Mouse (Mus musculus) forebrain, postnatal 0 days (tissue): ENCODE results near the gene Ppl. TPM values are rescaled to one million over a fixed set of nuclear protein-coding genes. Genes with fewer than 3 reads are reported as not detected.

ENCODE experiments used
- ATAC-seq: fragments of 200-750 bp; cut with Nextera tagmentation; 2 replicates; pipeline ENCODE4 v1.8.0; 2017; ENCODE audit warnings: mild to moderate bottlenecking, moderate library complexity
- DNase-seq: peaks from one replicate; pipeline ENCODE4 v3.0.0-alpha.2; 2015
- H3K27ac ChIP-seq: fragments of 300-500 bp; sonication (generic); 2 replicates; pipeline ENCODE4 v1.5.1; 2014; ENCODE audit warnings: low read depth, mild to moderate bottlenecking, antibody characterized with exemption, low read length, moderate library complexity, mixed read lengths
- H3K27me3 ChIP-seq: fragments of 300-500 bp; sonication (generic); 2 replicates; pipeline ENCODE4 v1.6.1; 2014; ENCODE audit warnings: mild to moderate bottlenecking, low read length, mixed read lengths; ENCODE audit not compliant: insufficient read depth
- H3K36me3 ChIP-seq: fragments of 300-500 bp; sonication (generic); 2 replicates; pipeline ENCODE4 v1.6.1; 2014; ENCODE audit warnings: mild to moderate bottlenecking, moderate library complexity; ENCODE audit not compliant: insufficient read depth
- H3K4me1 ChIP-seq: fragments of 300-500 bp; sonication (generic); 2 replicates; pipeline ENCODE4 v1.6.1; 2014; ENCODE audit warnings: antibody characterized with exemption; ENCODE audit not compliant: insufficient read depth
- H3K4me2 ChIP-seq: fragments of 300-500 bp; sonication (generic); 2 replicates; pipeline ENCODE4 v1.6.1; 2014; ENCODE audit warnings: low read depth, mild to moderate bottlenecking, moderate library complexity
- H3K4me3 ChIP-seq: fragments of 300-500 bp; sonication (generic); 2 replicates; pipeline ENCODE4 v1.5.1; 2014; ENCODE audit warnings: low read depth, low read length, mixed read lengths
- H3K9ac ChIP-seq: fragments of 300-500 bp; sonication (generic); 2 replicates; pipeline ENCODE4 v1.6.1; 2014; ENCODE audit warnings: mild to moderate bottlenecking
- H3K9me3 ChIP-seq: fragments of 300-500 bp; sonication (generic); 2 replicates; pipeline ENCODE4 v1.6.1; 2016; ENCODE audit warnings: low read length
- CTCF ChIP-seq: sonication (generic); IDR thresholded peaks from 2 replicates; pipeline ENCODE4 v1.5.1; 2016; ENCODE audit warnings: antibody characterized with exemption, control low read depth, low read depth
- WGBS: fragments of 180-500 bp; shearing (Covaris S2); extraction: QIAGEN DNeasy Blood & Tissue Kit; methylation state at CpG from one replicate; pipeline ENCODE4 v1.1.7; 2014; 5-methylcytosine and 5-hydroxymethylcytosine counted together
- polyA plus RNA-seq: library from polyadenylated mRNA; unstranded; fragments of >200 nt; fragmentation: Nextera tagmentation; extraction: Ambion mirVana; gene quantifications from 2 replicates; pipeline ENCODE4 v1.2.1, GENCODE M21; 2015
- total RNA-seq: library from RNA; depleted of rRNA; stranded (reverse); fragments of >200 nt; gene quantifications from 2 replicates; pipeline ENCODE4 v1.2.3, GENCODE M21; 2014

Gene Ppl
- total and polyA plus RNA-seq, 2 experiments from 2014 or later = 0.07 to 0.10 TPM

GRCm38 (mm10) chr16:5137006-5137540 lies 4.9 kb upstream of the Ppl start:
- WGBS = 79% methylated on average over 12 of the region's 12 CpGs

DNA sequence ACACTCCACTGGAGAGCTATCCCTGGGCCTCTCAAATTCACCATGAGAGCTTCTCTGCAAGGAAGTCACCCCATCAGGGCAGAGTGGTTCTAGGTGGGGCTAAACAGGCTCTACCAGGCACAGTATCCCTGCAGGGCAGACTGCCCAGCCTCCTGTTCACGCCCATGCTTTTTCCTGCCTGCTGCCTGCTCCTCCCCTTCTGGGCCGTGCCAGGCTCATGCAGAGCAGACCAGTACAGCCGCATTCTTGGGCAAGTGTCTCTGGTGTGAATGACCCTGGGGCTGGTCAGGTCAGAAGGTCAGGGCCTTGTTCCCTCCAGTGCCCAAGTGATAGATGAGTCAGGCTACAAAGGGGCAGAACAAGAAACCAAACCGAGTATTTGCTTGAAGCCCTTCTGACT lies 4.3 kb upstream of the Ppl start:
- Histone ChIP-seq H3K9ac (no peak overlapping the region), H3K4me2 (no peak overlapping the region), H3K9me3 (no peaks in the 10 kb centered on the region), H3K36me3 (no peaks in the 10 kb centered on the region), H3K4me3 (no peak overlapping the region), H3K27ac (no peak overlapping the region), H3K27me3 (peaks cover 20% of the 10 kb centered on the region), H3K4me1 (no peaks in the 10 kb centered on the region)
- TF ChIP-seq CTCF = no peak
- ATAC-seq = no peak
- WGBS = 39% methylated on average over 4 of the region's 4 CpGs
- no peak for DNase-seq

More at GRCm38 (mm10) chr16:5137006-5137540, 4.9 kb upstream of the Ppl start:
- DNase-seq (no peak), ATAC-seq (no peak)
- no peak overlapping the region for H3K27ac ChIP-seq
- H3K9me3 ChIP-seq = no peaks in the 10 kb centered on the region
- no peaks in the 10 kb centered on the region for H3K36me3 ChIP-seq
- H3K27me3 ChIP-seq = peaks cover 14% of the 10 kb centered on the region
- H3K4me2 ChIP-seq = no peak overlapping the region
- no peaks in the 10 kb centered on the region for H3K4me1 ChIP-seq
- H3K4me3 ChIP-seq = no peak overlapping the region
- H3K9ac ChIP-seq = no peak overlapping the region
- TF ChIP-seq CTCF = no peak

DNA sequence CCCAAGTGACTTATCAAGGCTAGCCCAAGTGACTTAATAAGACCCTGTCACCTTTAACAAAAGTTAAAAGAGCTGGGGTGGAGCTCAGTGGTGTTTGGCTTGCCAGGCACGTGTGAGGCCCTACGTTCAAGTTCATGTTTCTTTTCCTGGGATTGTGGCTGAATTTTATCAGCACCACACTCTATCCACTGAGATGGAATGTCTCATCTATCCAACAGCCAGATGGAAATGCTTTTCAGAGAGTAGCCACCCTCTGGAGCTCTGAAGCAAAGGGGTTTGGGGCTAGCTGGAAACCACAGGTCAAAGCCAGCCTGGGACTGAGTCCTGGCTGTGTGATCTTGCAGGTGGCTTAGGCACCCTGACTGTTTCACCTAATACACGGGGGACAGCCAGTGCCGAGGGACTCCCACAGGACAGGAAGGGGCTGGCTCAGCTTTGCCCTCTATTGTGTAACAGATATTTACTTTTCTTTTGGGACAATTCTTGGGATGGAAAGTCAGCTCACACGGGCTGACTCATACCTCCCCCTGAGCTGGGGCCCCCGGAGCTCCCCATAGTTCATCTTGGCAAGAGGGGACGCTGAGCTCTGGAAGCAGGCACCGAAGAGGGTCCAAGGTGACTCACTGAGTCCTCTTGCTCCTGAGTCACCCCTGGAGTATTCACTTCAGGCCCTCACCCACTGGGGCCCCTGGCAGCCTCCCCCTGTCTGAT lies 3.5 kb upstream of the Ppl start:
- no peak for DNase-seq
- no peak for ATAC-seq
- no peak overlapping the region for H3K27ac ChIP-seq
- no peaks in the 10 kb centered on the region for H3K4me1 ChIP-seq
- 75% methylated on average over 8 of the region's 8 CpGs for WGBS
- H3K9me3 ChIP-seq = no peaks in the 10 kb centered on the region
- no peaks in the 10 kb centered on the region for H3K36me3 ChIP-seq
- no peak overlapping the region for H3K4me2 ChIP-seq
- H3K9ac ChIP-seq = no peak overlapping the region
- H3K27me3 ChIP-seq = peaks cover 28% of the 10 kb centered on the region
- TF ChIP-seq CTCF = no peak
- H3K4me3 ChIP-seq = no peak overlapping the region

DNA sequence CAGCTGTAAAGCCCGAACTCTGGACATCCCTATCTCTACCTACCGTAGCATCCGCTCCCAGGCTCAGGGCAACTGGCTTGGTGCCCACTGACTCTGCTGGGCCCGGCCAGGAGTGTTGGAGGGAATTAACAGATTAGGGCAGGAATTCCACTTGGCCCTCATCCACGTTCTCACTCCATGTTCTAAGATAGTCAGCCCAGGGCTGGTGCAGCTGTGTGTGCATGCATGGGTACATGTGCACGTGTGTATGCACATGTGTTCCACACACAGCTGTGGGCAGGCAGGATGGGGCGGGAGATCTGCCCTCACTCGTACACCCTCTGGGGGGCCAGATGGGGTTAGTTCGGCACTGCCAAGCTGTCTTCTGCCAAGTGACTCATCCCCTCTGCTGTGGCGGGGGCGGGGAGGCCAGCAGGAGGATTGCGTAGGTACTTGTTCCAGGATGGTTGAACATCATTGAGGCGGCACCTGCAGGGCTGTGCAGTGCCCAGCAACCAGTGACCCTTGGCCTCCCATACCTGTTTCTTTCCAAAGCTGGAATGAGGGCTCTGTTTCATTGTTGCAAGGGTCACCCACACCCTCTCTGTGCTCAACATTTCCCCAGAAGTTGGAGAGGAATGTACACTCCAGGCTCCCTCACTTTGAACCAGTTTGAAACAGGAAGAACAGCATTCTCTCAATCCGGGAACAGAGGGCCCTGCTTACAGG lies 2.6 kb upstream of the Ppl start:
- Histone ChIP-seq H3K27ac (no peak overlapping the region), H3K4me2 (no peak overlapping the region), H3K4me1 (no peaks in the 10 kb centered on the region), H3K27me3 (peaks cover 35% of the 10 kb centered on the region), H3K4me3 (no peak overlapping the region), H3K9me3 (no peaks in the 10 kb centered on the region), H3K36me3 (no peaks in the 10 kb centered on the region), H3K9ac (no peak overlapping the region)
- DNase-seq = no peak
- no peak for ATAC-seq
- TF ChIP-seq CTCF = no peak
- 75% methylated on average over 14 of the region's 14 CpGs for WGBS

DNA sequence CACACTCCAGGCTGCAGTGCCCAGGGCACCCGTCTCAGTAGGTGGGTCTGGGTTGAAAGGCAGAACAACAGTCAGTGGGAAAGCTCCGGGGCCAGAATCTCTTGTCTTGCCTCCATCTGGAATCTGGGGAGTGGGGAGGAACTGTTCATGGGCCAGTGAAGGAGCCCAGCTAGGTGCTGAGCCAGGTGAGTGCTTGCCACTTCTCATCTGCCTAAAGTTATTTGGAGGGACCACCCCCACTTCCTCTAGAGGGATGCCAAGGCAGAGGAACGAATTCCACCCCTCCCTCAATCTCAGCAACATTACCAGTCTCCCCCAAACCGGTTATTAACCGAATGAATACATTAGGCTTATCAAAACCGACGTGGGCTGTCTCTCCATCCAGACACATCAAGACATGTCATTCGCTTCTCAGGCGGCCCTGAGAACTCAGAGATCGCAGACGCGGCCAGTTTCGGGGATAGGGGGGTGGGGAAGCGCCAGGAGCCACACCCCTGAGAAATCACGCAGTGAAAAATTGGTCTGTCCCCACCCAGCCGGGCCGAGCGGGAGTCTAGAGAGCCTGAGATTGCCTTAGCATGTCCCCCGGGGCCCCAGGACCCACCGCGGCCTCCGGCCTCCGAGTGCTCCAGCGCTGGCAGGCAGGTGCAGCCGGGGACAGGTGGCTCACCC lies 834 bp downstream of the Ppl start:
- TF ChIP-seq CTCF = no peak
- H3K9me3 ChIP-seq = no peaks in the 10 kb centered on the region
- no peaks in the 10 kb centered on the region for H3K36me3 ChIP-seq
- H3K4me2 ChIP-seq = no peak overlapping the region
- 0 out of 2 replicates have a peak, but pooled peaks have one; percentile 14 for ATAC-seq
- no peak overlapping the region for H3K27ac ChIP-seq
- no peak overlapping the region for H3K9ac ChIP-seq
- H3K27me3 ChIP-seq = peaks cover 43% of the 10 kb centered on the region
- WGBS = 2% methylated on average over 25 of the region's 25 CpGs
- no peak overlapping the region for H3K4me3 ChIP-seq
- no peak for DNase-seq
- H3K4me1 ChIP-seq = no peaks in the 10 kb centered on the region

DNA sequence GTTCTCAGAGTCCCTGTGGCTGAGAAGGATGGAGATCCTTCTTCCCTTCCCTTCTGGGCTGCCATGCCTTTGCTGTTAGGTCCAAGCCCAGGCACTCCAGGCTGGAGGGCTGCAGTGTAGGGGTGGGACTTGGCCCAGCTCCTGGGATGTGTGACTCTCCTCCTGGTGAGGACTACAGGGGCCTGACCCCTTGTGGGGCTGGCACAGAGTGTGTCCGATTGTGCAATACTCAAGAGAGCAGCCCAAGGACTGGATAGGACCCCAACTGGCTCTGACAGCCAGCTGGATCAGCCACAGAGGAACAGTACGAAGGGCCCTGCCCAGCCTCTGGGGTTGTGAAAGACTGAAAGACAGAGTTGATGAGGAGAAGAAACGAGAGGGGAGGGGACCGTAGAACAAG lies 1.5 kb downstream of the Ppl start:
- DNase-seq (no peak), ATAC-seq (peak; percentile 38; the same call in 1 of the 2 replicates)
- no peak overlapping the region for H3K4me2 ChIP-seq
- no peaks in the 10 kb centered on the region for H3K36me3 ChIP-seq
- WGBS = 12% methylated on average over 4 of the region's 4 CpGs
- H3K9me3 ChIP-seq = no peaks in the 10 kb centered on the region
- H3K4me1 ChIP-seq = no peaks in the 10 kb centered on the region
- TF ChIP-seq CTCF = no peak
- H3K27me3 ChIP-seq = peaks cover 43% of the 10 kb centered on the region
- H3K4me3 ChIP-seq = no peak overlapping the region
- H3K9ac ChIP-seq = no peak overlapping the region
- H3K27ac ChIP-seq = no peak overlapping the region
